Mouse (Mus musculus): ENCODE measurements at regions not wholly inside any gene's neighbourhood (a gene's known extent, or its start where the extent isn't known, plus 50 kb on each side); places are given as distances from the start of the nearest gene placed in this dataset.
A peak's percentile ranks its signal among the peaks of the same experiment; 100 is the strongest.

DNA sequence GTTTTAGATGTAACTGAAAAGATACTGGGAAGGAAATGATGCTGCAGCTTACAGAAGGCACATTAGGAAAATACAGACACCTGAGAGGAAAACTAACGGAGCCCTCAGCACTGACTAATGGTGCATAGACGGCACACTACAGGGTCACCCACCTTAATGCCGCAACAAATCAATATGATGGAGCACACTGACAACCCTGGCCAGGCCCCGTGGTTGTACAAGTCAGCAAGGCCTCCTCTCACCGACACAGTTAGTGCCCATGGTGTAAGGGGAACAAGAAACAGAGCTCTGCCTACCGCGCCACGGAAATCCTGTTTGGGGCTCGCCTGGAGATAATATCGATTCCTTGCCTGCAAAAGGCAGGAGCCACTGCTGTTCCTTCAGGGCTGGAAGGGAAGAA, 273.9 kb downstream of the Prim2 start:
- H3K4me2 ChIP-seq, result no peak overlapping the region
- 89% methylated on average over 10 of the region's 10 CpGs for WGBS
- no peak overlapping the region for H3K4me3 ChIP-seq (replicated peaks)
- H3K27me3 ChIP-seq, result no peaks in the 10 kb centered on the region
- H3K9ac ChIP-seq, result no peak overlapping the region
- no peak for ATAC-seq (ENCODE audit: low FRiP score)
- no peak overlapping the region for H3K27ac ChIP-seq
- no peaks in the 10 kb centered on the region for H3K36me3 ChIP-seq (replicated peaks)
- no peaks in the 10 kb centered on the region for H3K9me3 ChIP-seq
- H3K4me1 ChIP-seq, result no peaks in the 10 kb centered on the region

DNA sequence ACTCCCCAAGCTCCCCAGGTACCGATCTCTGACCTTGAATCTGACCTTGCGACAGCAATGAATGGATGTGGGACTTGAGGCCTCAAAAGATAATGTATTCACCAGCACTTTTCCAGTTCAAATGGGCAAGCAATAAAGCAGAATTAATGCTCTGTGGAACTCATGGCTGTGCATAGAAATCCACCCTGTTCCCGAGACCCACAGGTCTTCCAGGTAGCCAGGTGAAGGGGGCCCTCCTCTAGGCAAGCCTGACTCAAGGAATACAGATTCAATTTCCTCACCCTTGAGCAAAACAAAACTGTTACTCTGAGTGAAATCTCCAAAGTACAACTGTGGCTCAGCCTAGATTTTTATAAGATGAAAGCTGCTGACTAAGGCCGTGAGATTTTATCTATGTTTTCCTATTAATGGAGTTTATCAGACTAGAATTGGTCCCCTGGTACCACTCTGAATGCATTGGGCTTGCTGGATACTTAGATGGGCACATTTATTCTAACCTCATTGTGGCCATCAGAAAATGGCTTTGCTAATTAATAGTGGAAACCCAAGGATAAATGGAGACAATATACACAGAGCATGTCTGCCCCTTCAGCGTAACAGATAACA, 274.5 kb downstream of the Prim2 start:
- H3K4me2 ChIP-seq, result no peak overlapping the region
- H3K4me3 ChIP-seq (replicated peaks), result no peak overlapping the region
- no peaks in the 10 kb centered on the region for H3K9me3 ChIP-seq
- H3K36me3 ChIP-seq (replicated peaks), result no peaks in the 10 kb centered on the region
- no peak overlapping the region for H3K27ac ChIP-seq
- H3K9ac ChIP-seq, result no peak overlapping the region
- ATAC-seq (ENCODE audit: low FRiP score), result no peak
- H3K27me3 ChIP-seq, result no peaks in the 10 kb centered on the region
- 80% methylated on average over 5 of the region's 5 CpGs for WGBS
- H3K4me1 ChIP-seq, result no peaks in the 10 kb centered on the region

DNA sequence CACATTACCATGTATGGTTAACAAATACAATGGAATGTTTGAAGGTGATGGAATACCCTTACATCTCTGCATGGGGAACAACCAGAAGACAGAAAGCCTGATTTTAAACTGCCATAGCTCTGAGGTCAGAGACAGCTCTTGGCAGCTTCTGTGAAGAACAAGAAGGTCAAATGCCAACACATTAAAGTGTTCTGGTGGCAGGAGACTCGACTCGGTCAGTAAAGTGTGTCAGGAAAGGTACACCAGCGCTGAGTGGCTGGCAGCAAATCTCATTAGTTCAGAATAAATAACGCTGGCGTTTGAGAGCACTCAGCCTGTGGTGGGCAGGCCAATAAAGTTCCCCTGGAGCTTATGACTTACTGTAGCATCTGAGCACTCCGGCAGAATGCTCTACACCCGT, 298.8 kb downstream of the Prim2 start:
- Histone ChIP-seq H3K9me3 (no peaks in the 10 kb centered on the region), H3K27ac (no peak overlapping the region), H3K4me3 (replicated peaks) (no peak overlapping the region), H3K27me3 (no peaks in the 10 kb centered on the region), H3K9ac (no peak overlapping the region), H3K36me3 (replicated peaks) (no peaks in the 10 kb centered on the region), H3K4me2 (no peak overlapping the region), H3K4me1 (no peaks in the 10 kb centered on the region)
- 80% methylated on average over 7 of the region's 7 CpGs for WGBS
- ATAC-seq (ENCODE audit: low FRiP score), result no peak

DNA sequence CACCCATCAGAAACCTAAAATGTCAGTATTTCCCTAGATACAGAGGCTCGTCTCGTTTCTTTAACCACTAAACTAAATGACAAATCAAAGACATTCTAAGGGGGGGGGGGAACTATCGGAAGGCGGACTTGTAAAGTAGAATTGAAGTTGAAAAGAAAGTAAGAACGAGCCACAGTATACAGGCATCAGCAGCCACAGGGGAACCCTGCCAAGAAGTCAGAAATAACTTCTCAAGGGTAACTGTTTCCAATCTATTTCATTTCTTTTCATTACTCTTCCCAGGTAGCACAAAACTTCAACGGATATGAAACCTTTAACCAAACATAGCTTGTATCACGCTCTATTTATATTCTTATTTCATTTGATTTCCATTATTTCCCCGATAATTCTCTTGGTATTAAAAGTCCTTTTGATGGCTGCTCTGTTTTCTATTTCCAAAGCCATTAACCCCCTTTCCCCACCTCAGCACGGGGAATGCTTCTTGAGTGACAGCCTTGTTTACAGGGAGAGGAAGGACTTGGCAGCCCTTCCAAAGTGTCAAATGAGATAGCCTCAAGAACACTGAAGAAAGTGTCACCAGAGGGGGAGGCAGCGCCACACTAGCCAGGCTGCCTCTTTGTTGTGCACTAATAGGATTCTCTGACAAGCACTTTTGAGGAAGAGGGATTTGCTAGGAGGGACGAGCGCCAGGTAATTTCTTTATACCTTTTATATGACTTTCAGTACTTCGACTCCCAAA, 306.7 kb downstream of the Prim2 start:
- H3K9me3 ChIP-seq, result no peaks in the 10 kb centered on the region
- no peak overlapping the region for H3K27ac ChIP-seq
- no peak overlapping the region for H3K9ac ChIP-seq
- WGBS, result 33% methylated on average over 13 of the region's 13 CpGs
- peaks cover 9% of the 10 kb centered on the region for H3K4me1 ChIP-seq
- no peak overlapping the region for H3K4me3 ChIP-seq (replicated peaks)
- ATAC-seq (ENCODE audit: low FRiP score), result peak; percentile 70; the same call in 1 of the 2 replicates
- no peaks in the 10 kb centered on the region for H3K36me3 ChIP-seq (replicated peaks)
- H3K27me3 ChIP-seq, result no peaks in the 10 kb centered on the region
- H3K4me2 ChIP-seq, result no peak overlapping the region

DNA sequence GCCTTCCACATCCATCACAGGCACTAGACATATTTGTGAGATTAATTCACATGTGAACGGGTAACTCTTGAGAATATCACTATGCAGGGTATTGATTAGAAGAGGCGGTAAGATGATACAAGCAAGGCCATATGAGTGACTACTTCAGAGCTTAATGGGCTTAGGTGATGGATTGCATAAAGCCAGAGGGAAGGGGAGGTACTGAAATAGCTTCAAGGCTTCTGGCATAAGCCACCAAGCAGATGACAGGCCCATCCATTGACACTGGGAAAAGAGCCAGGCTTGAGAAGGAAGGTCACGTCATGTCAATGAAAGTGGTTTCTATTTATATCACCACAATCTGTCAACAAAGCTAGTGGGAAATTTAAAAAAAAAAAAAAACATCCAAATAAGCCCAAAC, 335.5 kb downstream of the Prim2 start:
- Histone ChIP-seq H3K4me3 (replicated peaks) (no peak overlapping the region), H3K9ac (no peak overlapping the region), H3K9me3 (no peaks in the 10 kb centered on the region), H3K36me3 (replicated peaks) (no peaks in the 10 kb centered on the region), H3K27me3 (no peaks in the 10 kb centered on the region), H3K4me1 (no peaks in the 10 kb centered on the region), H3K4me2 (no peak overlapping the region), H3K27ac (no peak overlapping the region)
- WGBS, result 90% methylated on average over 3 of the region's 3 CpGs
- ATAC-seq (ENCODE audit: low FRiP score), result no peak
